Mouse (Mus musculus) ovary, postnatal 14 days (tissue): ENCODE data around the gene Gm29427.
A peak's percentile ranks its signal among the peaks of the same experiment; 100 is the strongest.
"Not testable (repeated sequence)": the region's sequence is repeated elsewhere in the genome, so short reads cannot be mapped to it uniquely, and the experiment has no call there.

Source experiments
- DNase-seq: peaks from one replicate; pipeline ENCODE4 v3.0.0; 2022; ENCODE audit warnings: low spot score

Gm29427 gene

GRCm38 (mm10) chr1:130731741-130732337 is 16.2 kb upstream of the Gm29427 start, which contains the start of gene AA986860:
TSS of gene AA986860 (plus strand) at chr1:130731976.
- no peak for DNase-seq

DNA sequence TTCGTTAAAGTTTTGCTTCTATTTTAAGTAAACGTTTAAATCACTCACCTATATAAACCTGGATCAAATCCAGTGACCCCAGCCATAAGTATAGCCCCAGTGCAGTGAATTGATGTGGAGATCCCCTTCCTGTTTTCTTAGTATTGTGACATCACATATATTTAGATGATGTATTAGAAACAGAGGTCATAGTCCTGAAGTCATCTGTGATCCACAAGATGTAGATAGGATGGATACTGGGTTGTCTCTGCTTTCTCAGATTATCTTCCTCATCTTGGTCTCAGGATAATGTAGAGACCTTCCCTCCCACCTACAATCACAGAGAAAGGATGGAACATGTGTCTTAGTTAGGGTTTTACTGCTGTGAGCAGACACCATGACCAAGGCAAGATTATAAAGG is 13.6 kb upstream of the Gm29427 start, which contains the start of gene Pfkfb2:
Pfkfb2 (minus strand) TSS at position 101 of the 400 bp plus-strand sequence.
- DNase-seq: no peak

DNA sequence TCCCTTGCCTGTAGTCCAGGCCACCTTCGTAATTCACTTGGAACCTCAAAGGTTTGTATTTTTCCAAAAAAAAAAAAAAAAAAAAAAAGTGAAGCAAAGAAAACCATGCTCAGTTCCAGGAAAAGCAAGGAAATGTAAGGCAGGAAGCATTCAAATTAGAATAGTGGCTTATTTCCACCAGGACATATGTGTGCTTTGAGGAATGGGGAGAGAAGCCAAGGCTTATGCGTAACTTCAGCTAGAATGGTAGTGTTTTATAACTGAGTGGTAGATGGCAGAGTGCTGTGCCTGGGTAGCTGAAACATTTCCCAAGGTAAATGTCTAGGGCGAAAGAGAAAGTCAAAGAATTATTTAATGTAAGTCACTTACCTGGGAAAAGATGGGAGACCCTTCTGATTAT is 13.1 kb upstream of the Gm29427 start:
- DNase-seq: no peak

DNA sequence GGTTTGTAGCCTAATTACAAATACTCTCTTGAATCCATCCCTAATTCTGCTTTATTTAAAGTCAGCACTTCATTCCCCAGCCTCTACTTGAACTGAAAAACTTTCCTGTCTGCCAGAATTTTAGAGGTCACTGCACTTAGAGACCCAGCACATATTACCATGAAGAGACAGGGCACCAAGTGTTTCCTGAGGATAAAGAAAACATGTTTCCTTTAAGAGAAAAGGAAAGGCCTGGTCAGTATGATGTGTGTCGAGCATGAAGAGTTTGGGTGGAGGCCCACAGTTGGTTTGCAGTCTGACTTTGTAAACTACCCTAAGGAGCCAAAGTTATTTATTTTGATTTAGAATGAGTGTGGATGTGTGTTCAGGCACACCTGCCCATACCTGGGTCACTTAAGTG is 12.5 kb upstream of the Gm29427 start:
- DNase-seq: no peak

DNA sequence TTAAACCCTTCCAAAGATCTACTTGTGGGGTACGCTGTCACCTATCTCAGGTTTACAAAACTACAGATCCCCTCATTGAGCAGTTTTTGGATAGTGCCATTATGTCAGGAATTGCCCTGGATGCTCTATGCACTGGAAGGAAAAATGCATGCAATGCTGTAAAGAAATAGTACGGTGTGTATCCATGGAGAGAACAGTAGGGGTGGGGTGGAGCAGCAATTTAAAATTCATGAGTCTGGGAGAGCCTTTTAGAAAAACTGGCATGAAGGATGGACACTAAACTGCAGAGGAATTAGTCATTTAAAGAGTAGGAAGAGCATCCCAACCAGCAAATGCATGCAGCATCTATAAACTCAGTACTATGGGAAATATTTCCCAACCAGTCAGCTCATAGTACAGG is 10.8 kb upstream of the Gm29427 start:
- DNase-seq: no peak

- DNase-seq: no peak
Observed at GRCm38 (mm10) chr1:130724206-130724605, 8.6 kb upstream of the Gm29427 start.

- DNase-seq: peak; percentile 85
Observed at GRCm38 (mm10) chr1:130717291-130717871, 1.8 kb upstream of the Gm29427 start, which contains the start of gene Yod1. TSS of gene Yod1 (plus strand) at chr1:130717327.

DNA sequence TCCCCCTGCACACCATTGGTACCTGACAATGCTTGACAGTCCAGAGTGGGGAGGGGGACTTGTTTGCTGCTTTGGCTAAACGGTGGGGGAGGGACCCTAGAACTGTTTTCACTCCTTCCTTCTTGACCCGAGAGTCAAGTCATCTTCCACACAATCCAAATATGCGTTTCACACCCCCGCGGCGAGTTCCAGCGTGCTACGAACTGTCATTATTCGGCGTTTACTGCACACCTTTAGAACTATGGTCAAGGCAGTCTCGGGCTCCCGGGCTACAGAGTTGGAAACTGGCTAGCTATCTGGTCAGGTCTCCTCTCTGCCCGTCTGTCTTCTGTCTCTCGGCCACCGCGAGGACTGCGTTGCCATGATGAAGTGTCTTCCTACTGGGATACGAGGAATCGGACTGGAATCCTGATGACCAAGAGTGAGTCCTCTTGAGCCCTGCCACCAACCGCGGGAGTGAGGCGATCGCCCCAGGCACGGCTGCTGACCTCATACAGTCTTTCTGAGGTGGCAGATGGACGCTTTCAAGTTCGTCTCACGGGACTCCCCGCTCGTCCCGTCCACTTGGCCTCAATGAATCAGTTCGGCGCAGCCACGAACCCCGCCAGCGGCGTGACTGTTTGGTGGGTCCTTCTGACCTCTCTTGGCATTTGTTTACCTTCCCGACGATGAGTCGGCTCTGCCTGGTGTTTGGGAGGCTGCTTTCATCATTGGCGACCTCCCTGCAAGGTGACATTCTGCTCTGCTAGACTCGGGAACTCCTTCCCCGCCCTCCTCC is 1.1 kb upstream of the Gm29427 start:
- peak; percentile 37 for DNase-seq

DNA sequence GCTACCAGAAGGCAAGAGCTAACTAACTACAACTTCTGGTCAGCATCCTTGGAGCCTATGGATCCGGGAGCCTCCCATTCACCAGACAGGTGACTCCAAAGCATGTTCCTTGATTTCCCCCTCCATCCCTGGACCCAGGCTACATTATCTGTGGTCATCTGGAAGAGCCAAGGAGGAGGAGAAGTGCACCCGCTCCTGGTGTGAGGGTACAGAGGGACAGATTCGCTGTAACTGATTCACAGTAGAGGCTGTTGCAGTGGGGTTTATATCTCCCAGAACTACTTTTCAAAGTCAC is 566 bp upstream of the Gm29427 start:
- DNase-seq: peak; percentile 20

DNA sequence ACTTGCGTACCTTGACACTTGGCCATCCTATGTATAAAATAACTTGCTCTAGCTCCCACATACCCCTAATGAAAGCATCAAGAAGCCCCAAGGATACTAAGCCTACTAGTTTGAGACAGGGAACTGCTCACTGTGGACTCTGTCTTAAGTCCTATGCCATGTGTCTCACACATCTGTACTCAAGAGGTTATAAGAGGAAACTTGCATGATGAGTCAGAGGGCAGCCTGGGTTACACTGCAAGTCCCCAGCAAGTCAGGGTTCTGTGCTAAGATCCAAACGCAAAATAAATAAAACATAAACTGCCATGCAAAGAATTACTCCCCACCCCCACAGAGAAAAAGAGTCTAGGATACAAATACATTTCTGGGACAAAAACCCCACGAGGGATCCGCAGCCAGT is 1.6 kb downstream of the Gm29427 start:
- DNase-seq: no peak

- no peak for DNase-seq
Observed at GRCm38 (mm10) chr1:130710283-130711080, 5.1 kb downstream of the Gm29427 start.

DNA sequence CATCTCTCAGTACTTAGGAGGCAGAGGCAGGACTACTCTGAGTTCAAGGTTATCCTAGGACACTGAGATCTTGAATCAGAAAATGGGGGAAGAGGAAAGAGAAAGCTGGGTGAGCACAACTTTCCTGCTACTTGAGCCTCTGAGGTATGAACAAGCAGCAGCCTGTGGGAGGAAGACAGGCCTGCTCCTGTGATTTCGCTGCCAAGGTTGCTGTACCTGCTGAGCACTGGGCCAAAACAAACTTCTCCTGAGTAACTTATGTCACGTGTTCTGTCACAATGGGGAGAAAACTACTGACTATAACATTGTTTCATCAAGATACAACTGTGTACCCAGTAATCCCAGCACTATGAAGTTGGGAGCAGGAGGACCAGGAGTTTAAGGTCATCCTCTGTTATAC is 12.0 kb downstream of the Gm29427 start:
- no peak for DNase-seq

- DNase-seq: no peak
Observed at GRCm38 (mm10) chr1:130701976-130702375, 13.6 kb downstream of the Gm29427 start.

DNA sequence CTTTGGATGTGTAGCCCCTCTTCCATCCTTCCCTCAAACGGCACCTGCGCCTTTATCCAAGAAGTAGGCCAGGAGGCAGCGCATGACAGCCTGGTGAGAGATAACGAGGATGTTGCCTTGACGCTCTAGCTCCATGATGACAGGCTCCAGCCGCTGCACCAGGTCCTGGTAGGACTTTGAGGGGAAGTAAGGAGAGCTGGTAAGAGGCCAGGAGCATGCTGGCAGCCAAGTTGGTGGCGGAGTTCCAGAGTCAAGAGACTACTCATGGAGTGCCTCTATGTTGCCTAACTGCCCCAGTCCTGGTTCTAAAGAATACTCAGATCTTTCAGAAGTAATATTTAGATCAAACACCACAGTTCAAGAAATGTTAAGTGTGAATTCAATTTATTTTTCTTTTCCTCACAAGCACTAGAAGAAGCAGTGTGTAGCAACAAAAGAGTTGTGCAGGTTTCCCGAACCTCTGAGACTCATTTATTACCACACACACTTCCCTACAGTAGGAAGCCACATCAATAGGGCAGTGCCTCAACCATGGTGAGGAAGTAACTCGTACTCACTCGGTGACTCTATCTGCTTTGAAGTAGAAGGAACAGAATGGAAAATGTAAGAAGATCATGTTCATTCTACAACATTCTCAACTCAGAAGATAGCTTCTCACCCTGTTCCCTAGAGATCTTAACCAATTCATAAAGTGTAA is 15.5 kb downstream of the Gm29427 start:
- DNase-seq: no peak

DNA sequence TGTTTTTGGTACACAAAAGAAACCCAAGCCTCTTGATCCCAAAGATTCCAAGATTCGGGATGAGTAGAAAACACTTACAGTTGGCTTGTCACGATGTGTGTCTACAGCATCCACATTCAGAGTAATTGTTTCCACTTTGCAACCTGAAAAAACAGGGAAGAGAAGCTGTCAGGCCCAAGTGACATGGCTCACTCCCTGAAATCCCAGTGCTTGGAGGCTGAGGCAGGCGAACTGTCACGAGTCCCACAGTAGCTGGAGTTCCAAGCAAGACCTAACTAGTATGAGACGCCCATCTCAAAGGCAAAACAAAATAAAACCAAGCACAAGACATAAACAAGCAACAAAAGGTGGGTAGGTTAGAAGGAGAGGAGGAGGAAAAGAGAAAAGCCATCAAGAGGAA is 17.0 kb downstream of the Gm29427 start:
- no peak for DNase-seq

DNA sequence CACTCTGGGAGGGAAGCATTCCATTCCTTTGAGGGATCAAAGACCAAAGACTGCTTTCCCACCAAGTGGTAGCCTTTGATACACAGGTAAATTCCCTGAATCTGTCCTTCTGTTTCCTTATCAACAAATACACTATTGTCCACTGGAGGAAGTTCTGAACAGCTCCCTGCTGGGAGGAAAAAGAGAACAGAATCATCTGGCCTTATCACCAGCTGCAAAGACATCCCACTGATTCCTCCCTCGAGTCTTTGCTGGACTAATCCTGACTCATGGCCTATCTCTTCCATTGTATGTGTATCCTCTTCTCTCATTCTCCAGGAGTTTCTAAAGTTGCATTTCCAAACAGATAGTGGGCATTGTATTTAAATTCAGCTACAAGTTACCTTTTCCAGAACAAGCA is 31.7 kb downstream of the Gm29427 start:
- DNase-seq: no peak

DNA sequence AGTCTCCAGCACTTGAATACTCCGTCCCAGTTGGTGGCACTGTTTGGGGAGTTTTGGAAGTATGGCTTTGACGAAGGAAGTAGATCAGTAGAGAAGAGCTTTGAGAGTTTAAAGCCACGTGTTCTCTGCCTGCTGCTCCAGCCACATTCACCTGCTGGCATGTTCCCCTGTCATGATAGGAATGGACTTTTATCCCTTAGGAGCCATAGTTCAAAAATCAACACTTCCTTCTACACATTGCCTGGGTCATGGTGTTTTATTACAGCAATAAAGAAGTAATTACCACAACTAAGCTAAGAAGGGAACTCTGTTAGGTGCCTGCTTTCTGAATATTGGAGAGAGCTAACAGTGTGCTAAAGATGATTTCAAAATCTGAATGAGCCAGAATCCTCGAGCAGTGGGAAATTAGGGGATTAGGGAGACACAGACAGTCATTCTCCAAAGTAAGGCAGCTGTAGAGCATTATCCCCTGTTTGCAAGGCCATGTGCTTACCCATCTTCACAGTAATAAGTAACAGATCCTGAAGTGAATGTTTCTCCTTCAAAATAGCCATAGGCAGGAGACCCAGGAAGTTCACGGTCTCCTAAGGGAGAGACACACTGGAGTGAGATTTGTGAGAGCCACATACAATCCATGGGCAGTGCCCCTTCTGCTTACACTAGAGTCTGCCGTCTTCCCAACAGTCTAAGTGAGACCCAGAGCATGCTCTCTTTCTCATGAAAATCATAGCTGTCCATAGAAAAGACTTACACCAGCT is 33.8 kb downstream of the Gm29427 start:
- no peak for DNase-seq

DNA sequence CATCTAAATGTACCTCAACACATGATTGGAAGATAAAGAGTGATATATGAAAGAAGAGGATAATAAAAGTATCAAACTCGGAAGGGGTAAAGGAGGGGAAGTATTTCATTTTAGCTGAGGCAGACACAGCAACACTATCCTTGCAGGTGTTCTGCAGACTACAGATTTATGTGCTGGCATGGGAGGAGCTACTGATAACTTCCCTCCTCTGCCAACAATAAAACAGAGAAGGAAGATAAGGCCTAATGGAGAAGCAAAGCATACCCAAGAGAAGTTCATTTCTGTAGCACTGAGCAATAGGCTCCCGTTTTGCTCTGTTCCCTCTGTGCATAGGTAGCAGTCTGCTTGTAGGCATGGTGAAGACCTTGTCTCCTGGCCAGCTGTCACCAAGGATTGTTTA is 34.5 kb downstream of the Gm29427 start:
- DNase-seq: no peak

DNA sequence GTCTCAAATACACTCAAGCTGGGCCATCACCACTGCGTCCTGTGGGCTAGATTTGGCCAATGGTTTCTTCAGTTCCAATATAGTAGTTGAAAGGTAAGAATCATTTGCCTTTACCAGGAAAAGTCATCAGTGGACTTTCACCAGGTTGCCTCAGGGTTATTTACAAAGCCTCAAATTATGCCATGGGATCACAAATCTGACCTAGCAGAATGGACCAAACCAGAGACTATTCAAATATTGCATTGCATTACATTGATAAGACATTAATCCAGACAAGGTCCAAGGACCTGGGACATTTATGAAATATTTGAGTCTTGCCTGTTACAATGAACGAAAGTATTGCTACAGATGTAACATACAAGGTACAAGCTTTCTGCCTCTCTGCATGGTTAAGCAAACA is 37.0 kb downstream of the Gm29427 start:
- DNase-seq: no peak

- not testable (repeated sequence) for DNase-seq
Observed at GRCm38 (mm10) chr1:130663576-130663975, 52.0 kb downstream of the Gm29427 start.

- no peak for DNase-seq
Observed at GRCm38 (mm10) chr1:130661454-130661853, 54.1 kb downstream of the Gm29427 start, which contains the start of gene C4bp. TSS of gene C4bp (minus strand) at chr1:130661632.
